Mouse (Mus musculus) MN1 (cell line): ENCODE measurements at regions not wholly inside any gene's neighbourhood (a gene's known extent, or its start where the extent isn't known, plus 50 kb on each side); places are given as distances from the start of the nearest gene placed in this dataset.

Experiments used
- DNase-seq: peaks from one replicate; pipeline ENCODE4 v3.0.0-alpha.2; 2016; ENCODE audit warnings: low spot score

GRCm38 (mm10) chr13:72691783-72692729 is 63.4 kb downstream of the Irx2 start:
- no peak for DNase-seq

GRCm38 (mm10) chr13:72707469-72707868 is 78.8 kb downstream of the Irx2 start:
- no peak for DNase-seq

GRCm38 (mm10) chr13:72708728-72709127 is 80.1 kb downstream of the Irx2 start:
- no peak for DNase-seq

- no peak for DNase-seq
Observed at GRCm38 (mm10) chr13:72710051-72710450, 81.4 kb downstream of the Irx2 start.

GRCm38 (mm10) chr13:72711136-72711535 is 82.5 kb downstream of the Irx2 start:
- DNase-seq, result no peak

- DNase-seq, result no peak
Observed at GRCm38 (mm10) chr13:72711842-72712330, 83.3 kb downstream of the Irx2 start.

- no peak for DNase-seq
Observed at GRCm38 (mm10) chr13:72714793-72715192, 86.2 kb downstream of the Irx2 start.

- no peak for DNase-seq
Observed at GRCm38 (mm10) chr13:72715959-72716680, 87.5 kb downstream of the Irx2 start.

GRCm38 (mm10) chr13:72727126-72727525 is 98.5 kb downstream of the Irx2 start:
- no peak for DNase-seq

- no peak for DNase-seq
Observed at GRCm38 (mm10) chr13:72735916-72736315, 107.3 kb downstream of the Irx2 start.

- DNase-seq, result no peak
Observed at GRCm38 (mm10) chr13:72736992-72737391, 108.4 kb downstream of the Irx2 start.

- DNase-seq, result no peak
Observed at GRCm38 (mm10) chr13:72747187-72747586, 118.6 kb downstream of the Irx2 start.

- no peak for DNase-seq
Observed at GRCm38 (mm10) chr13:72755036-72755435, 126.4 kb downstream of the Irx2 start.

GRCm38 (mm10) chr13:72762481-72762880 is 133.9 kb downstream of the Irx2 start:
- DNase-seq, result no peak

GRCm38 (mm10) chr13:72763337-72763736 is 134.7 kb downstream of the Irx2 start:
- DNase-seq, result no peak

- no peak for DNase-seq
Observed at GRCm38 (mm10) chr13:72767306-72767705, 138.7 kb downstream of the Irx2 start.

- no peak for DNase-seq
Observed at GRCm38 (mm10) chr13:72769007-72769595, 140.5 kb downstream of the Irx2 start.

GRCm38 (mm10) chr13:72783026-72783726 is 154.6 kb downstream of the Irx2 start:
- DNase-seq, result no peak

GRCm38 (mm10) chr13:72783727-72784070 is 155.1 kb downstream of the Irx2 start:
- no peak for DNase-seq

- no peak for DNase-seq
Observed at GRCm38 (mm10) chr13:72792695-72793094, 164.1 kb downstream of the Irx2 start.

- no peak for DNase-seq
Observed at GRCm38 (mm10) chr13:72800021-72800420, 171.4 kb downstream of the Irx2 start.

GRCm38 (mm10) chr13:72800546-72800945 is 171.9 kb downstream of the Irx2 start:
- no peak for DNase-seq
